Mouse (Mus musculus): Measurements from ENCODE around the gene Olfr733. TPM values are rescaled to one million over a fixed set of nuclear protein-coding genes. Genes with fewer than 3 reads are reported as not detected.

Olfr733 gene
- 0.13 TPM in 1 of 2 replicates, not detected in the other for polyA plus RNA-seq (2012; rRNA removed)

DNA sequence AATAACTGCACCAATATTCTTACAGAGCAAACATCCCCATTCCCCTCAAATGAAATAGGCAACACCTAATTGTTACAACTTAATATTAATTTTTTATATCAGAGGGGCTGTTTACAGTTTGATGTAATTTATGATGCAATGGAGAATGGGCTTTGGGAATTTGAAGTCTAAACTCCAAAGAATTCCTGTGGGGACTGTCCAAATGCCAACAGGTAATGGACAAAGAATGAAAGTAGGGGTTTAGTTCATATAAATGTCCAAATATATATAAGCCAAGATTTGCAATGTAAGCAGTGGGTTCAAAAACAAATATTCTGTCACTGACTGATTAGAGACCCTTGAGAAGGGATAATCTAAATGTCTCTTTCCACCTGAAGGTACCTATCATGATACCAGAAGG lies at the start of gene Olfr733:
Olfr733 (minus strand) TSS at position 101 of the 400 bp plus-strand sequence.
- TF ChIP-seq POLR2A (IDR thresholded peaks at IDR 0.05; ENCODE audit: control insufficient read depth, low read depth, low read length) = no peak
- Histone ChIP-seq H3K27me3 (ENCODE audit: control insufficient read depth, insufficient read depth, low read length) (no peaks in the 10 kb centered on the region), H3K4me1 (ENCODE audit: control insufficient read depth, insufficient read depth, low read length) (no peaks in the 10 kb centered on the region), H3K36me3 (ENCODE audit: control insufficient read depth, insufficient read depth, low read length) (no peaks in the 10 kb centered on the region), H3K4me3 (ENCODE audit: control insufficient read depth, low read depth, low read length) (no peak within 1 kb of the TSS), H3K27ac (ENCODE audit: control insufficient read depth, insufficient read depth, low read depth, low read length) (no peak within 1 kb of the TSS)

DNA sequence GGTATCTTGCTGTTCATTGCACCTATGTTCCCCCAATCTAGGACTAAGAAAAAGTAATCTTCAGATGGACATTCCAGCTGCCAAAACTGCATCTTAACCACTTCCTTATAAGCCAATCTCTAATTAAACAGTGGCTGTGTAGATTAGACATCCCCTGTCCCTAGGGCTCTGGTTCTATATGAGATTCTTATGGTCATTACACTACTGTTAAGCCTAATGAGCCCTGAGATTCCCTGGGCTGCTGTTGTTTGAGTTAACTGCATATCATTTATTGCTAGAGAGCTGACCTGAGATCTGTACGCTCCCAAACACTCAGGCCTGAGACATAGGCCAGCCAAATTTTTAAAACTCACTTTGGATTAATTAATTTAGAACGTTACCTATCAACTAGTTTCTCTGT lies 47.5 kb upstream of the Olfr733 start, which contains the start of gene Olfr735:
Olfr735 (minus strand) TSS at position 77 of the 400 bp plus-strand sequence.
- Histone ChIP-seq H3K27ac (ENCODE audit: control insufficient read depth, insufficient read depth, low read depth, low read length) (no peak within 1 kb of the TSS), H3K36me3 (ENCODE audit: control insufficient read depth, insufficient read depth, low read length) (no peaks in the 10 kb centered on the region), H3K27me3 (ENCODE audit: control insufficient read depth, insufficient read depth, low read length) (no peaks in the 10 kb centered on the region), H3K4me1 (ENCODE audit: control insufficient read depth, insufficient read depth, low read length) (no peaks in the 10 kb centered on the region), H3K4me3 (ENCODE audit: control insufficient read depth, low read depth, low read length) (no peak within 1 kb of the TSS)
- TF ChIP-seq CTCF (IDR thresholded peaks at IDR 0.05; ENCODE audit: control insufficient read depth, insufficient read depth, insufficient replicate concordance, low read depth, low read length) = no peak
- TF ChIP-seq POLR2A (IDR thresholded peaks at IDR 0.05; ENCODE audit: control insufficient read depth, low read depth, low read length) = no peak

DNA sequence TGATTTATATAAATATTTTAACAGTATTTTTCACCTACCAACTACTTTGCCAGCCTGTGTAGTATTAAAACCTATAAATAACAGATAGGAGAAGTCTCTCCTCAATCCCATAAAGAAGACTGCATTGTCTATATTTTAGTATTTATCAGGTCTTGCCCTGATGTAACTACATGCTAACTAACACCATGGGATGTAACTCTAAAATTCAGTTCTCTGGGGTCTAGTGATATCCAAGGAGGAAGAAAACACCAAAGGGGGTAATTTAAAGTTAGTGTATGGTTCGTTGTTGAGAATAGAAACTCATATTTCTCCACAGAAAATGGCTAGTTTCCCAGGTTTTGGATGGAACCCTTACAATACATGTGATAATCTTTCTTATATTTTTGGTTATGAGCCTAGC lies 25.3 kb upstream of the Olfr733 start, which contains the start of gene Olfr734:
Olfr734 (minus strand) TSS at position 101 of the 400 bp plus-strand sequence.
- Histone ChIP-seq H3K4me1 (ENCODE audit: control insufficient read depth, insufficient read depth, low read length) (no peaks in the 10 kb centered on the region), H3K4me3 (ENCODE audit: control insufficient read depth, low read depth, low read length) (no peak within 1 kb of the TSS), H3K27me3 (ENCODE audit: control insufficient read depth, insufficient read depth, low read length) (no peaks in the 10 kb centered on the region), H3K36me3 (ENCODE audit: control insufficient read depth, insufficient read depth, low read length) (no peaks in the 10 kb centered on the region), H3K27ac (ENCODE audit: control insufficient read depth, insufficient read depth, low read depth, low read length) (no peak within 1 kb of the TSS)
- no peak for TF ChIP-seq CTCF (IDR thresholded peaks at IDR 0.05; ENCODE audit: control insufficient read depth, insufficient read depth, insufficient replicate concordance, low read depth, low read length)
- TF ChIP-seq POLR2A (IDR thresholded peaks at IDR 0.05; ENCODE audit: control insufficient read depth, low read depth, low read length) = no peak

DNA sequence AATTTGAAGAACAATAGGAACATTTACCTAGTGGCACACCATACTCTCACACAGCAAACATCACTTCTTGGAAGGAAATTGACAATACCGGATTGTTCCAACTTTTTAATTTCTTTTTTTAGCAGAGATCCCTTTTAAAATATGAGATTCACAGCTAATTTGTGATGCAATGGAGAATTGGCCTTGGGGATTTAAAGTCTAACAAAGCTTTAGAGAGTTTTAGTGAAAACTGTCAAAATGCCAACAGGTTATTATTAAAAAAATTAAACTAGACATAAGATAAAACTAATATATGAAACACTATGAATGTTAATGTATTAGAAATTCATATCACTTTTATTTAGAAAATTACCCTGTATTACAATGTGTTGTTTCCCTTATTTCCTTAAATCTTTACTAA lies 17.2 kb downstream of the Olfr733 start, which contains the start of gene Olfr732:
Olfr732 (minus strand) TSS at position 101 of the 400 bp plus-strand sequence.
- Histone ChIP-seq H3K36me3 (ENCODE audit: control insufficient read depth, insufficient read depth, low read length) (no peaks in the 10 kb centered on the region), H3K4me3 (ENCODE audit: control insufficient read depth, low read depth, low read length) (no peak within 1 kb of the TSS), H3K27me3 (ENCODE audit: control insufficient read depth, insufficient read depth, low read length) (no peaks in the 10 kb centered on the region), H3K4me1 (ENCODE audit: control insufficient read depth, insufficient read depth, low read length) (no peaks in the 10 kb centered on the region), H3K27ac (ENCODE audit: control insufficient read depth, insufficient read depth, low read depth, low read length) (no peak within 1 kb of the TSS)
- no peak for TF ChIP-seq POLR2A (IDR thresholded peaks at IDR 0.05; ENCODE audit: control insufficient read depth, low read depth, low read length)

Other genes with a start within 250 kb of the Olfr733 start
- gene Olfr726, start 210.6 kb downstream of the Olfr733 start, polyA plus RNA-seq (2012; rRNA removed) = not detected in 2 replicates
- not detected in 2 replicates for gene Olfr727, start 178.3 kb downstream of the Olfr733 start, polyA plus RNA-seq (2012; rRNA removed)
- gene Olfr728, start 158.8 kb downstream of the Olfr733 start, polyA plus RNA-seq (2012; rRNA removed) = not detected in 2 replicates
- not detected in 2 replicates for gene Olfr729, start 148.6 kb downstream of the Olfr733 start, polyA plus RNA-seq (2012; rRNA removed)
- not detected in 2 replicates for gene Olfr730, start 113.3 kb downstream of the Olfr733 start, polyA plus RNA-seq (2012; rRNA removed)
- 0.06 TPM in 1 of 2 replicates, not detected in the other for gene Olfr731, start 59.7 kb downstream of the Olfr733 start, polyA plus RNA-seq (2012; rRNA removed)
- gene Olfr732, start 17.3 kb downstream of the Olfr733 start, polyA plus RNA-seq (2012; rRNA removed) = 0.14 and 0.17 TPM in 2 replicates
- gene Olfr734, start 25.2 kb upstream of the Olfr733 start, polyA plus RNA-seq (2012; rRNA removed) = 0.10 and 0.37 TPM in 2 replicates
- 0.12 and 0.21 TPM in 2 replicates for gene Olfr735, start 47.4 kb upstream of the Olfr733 start, polyA plus RNA-seq (2012; rRNA removed)
- gene Tlr11, start 56.4 kb upstream of the Olfr733 start, polyA plus RNA-seq (2012; rRNA removed) = 0.04 TPM in 1 of 2 replicates, not detected in the other
- 0.07 TPM in 1 of 2 replicates, not detected in the other for gene Olfr736, start 79.6 kb upstream of the Olfr733 start, polyA plus RNA-seq (2012; rRNA removed)
- 0.11 TPM in 1 of 2 replicates, not detected in the other for gene Olfr738, start 106.0 kb upstream of the Olfr733 start, polyA plus RNA-seq (2012; rRNA removed)
- gene Olfr739, start 117.1 kb upstream of the Olfr733 start, polyA plus RNA-seq (2012; rRNA removed) = not detected in 2 replicates
- gene Olfr740, start 144.0 kb upstream of the Olfr733 start, polyA plus RNA-seq (2012; rRNA removed) = not detected in 2 replicates
- gene Olfr741, start 171.2 kb upstream of the Olfr733 start, polyA plus RNA-seq (2012; rRNA removed) = not detected in 2 replicates
- gene Olfr742, start 202.1 kb upstream of the Olfr733 start, polyA plus RNA-seq (2012; rRNA removed) = not detected in 2 replicates
- gene Olfr743, start 220.3 kb upstream of the Olfr733 start, polyA plus RNA-seq (2012; rRNA removed) = 0.04 TPM in 1 of 2 replicates, not detected in the other